Mouse (Mus musculus): ENCODE results near the gene BC100530. TPM values are rescaled to one million over a fixed set of nuclear protein-coding genes. Genes with fewer than 3 reads are reported as not detected.
"Not testable (repeated sequence)": the region's sequence is repeated elsewhere in the genome, so short reads cannot be mapped to it uniquely, and the experiment has no call there.

The BC100530 gene
- total RNA-seq (2021) = not detected
- long read RNA-seq, experiment 1 = 0 reads
- long read RNA-seq, experiment 2 = 0 reads

DNA sequence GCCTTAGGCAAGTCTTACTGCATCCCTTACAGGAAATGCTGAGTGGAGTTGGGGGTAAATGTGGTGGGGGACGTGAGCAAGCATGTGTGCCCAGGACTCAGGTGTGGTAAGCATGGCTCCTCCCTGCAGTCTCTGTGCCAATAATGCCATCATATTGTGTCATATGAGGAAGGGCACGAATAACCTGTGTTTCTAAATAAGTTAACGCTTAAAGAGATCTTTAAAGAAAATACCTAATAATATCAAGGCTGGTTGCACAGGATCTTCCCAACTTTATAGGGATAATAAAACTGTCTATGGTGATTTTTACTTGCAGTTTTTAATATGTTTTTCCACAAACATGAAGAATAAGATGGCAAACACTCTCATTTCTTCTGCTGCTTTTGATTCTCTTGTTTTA, at the start of gene BC100530:
BC100530 (minus strand) TSS at position 101 of the 400 bp plus-strand sequence.
- DNase-seq (ENCODE audit: low spot score) = not testable (repeated sequence)

DNA sequence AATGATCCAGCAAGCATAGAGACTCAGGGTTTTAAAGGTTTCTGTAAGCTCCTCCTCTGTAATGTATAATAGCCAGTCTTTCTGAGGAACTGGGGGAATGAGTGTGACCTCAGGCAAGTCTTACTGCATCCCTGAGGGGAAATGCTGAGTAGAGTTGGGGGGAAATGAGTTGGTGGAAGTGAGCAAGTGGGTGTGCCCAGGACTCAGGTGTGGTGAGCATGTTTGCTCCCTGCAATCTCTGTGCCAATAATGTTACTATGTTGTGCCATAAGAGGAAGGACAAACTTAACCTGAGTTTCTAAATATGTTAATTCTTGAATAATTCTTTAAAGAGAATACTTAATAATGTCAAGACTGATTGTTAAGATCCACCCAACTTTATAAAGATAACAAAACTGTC, 40.8 kb upstream of the BC100530 start, which contains the start of gene Stfa2:
Stfa2 (minus strand) TSS at position 101 of the 400 bp plus-strand sequence.
- DNase-seq (ENCODE audit: low spot score) = no peak

DNA sequence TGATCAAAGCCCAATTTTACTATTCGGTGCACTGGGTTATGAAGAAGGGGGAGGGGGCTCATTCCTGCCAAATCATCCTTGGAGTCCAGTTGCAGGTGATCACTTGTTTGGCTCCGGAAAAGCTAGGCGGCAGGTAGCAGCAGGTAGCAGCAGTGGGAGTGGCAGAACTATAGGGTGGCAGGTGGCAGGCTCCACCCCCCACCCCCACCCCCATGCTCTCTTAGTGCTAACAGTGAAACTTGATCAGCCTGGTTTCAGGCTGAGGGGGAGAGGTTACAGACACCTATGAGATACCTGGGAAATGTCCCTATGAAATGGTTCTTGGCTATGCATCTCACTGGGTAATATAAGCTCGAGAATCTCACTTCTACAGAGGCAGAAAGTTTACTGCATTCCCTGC, 21.5 kb upstream of the BC100530 start:
- DNase-seq (ENCODE audit: low spot score) = no peak

DNA sequence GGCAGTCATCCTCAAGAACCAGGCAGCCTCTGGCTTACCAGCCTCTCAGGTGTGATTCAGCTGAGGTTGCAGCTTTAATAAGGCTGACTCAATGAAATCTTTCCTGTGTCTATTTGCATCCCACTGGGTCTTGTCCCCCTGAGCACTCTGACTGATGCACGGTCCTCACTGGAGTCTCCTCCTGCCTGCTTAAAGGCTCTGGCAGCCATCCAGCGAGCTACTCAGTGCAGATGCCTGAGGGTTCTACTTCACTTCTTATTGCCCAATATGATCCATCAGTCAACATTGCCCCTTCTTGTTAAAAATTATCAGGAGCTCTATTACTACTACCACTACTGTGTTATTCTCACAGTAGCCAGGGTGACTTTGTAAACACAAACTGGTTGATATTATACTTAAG, 30.4 kb downstream of the BC100530 start:
- DNase-seq (ENCODE audit: low spot score) = no peak

DNA sequence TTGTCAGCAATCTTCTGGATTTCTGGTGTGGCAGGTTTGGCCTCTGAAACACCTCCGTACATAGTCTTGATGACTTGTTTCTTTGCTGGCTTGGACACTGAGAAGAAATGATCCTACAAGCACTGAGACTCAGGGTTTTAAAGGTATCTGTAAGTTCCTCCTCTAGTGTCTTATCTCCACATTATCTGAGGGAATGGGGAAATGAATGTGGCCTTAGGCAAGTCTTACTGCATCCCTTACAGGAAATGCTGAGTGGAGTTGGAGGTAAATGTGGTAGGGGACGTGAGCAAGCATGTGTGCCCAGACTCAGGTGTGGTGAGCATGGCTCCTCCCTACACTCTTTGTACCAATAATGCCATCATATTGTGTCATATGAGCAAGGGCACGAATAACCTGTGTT, 33.3 kb downstream of the BC100530 start, which contains the start of gene BC117090:
BC117090 (minus strand) TSS at position 101 of the 400 bp plus-strand sequence.
- DNase-seq (ENCODE audit: low spot score) = no peak

DNA sequence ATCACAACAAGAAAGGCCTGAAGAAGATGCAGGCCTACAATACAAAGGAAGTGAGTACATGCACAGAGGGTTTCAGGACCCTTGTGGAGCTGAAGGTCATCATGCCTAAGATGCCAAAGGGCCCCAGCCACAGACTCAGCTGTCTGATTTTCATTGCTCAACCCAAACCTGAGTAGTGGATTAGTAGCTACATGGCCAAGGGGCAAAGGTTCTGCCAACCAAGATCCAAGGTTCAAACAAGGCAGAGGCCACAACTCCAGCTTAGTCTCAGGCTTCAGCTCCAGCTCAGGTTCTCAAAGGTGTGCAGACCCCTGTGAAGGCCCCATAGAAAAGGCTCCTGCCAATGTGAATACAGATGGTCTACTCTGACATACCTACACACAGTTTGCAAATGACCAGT, 48.3 kb downstream of the BC100530 start:
- no peak for DNase-seq (ENCODE audit: low spot score)

DNA sequence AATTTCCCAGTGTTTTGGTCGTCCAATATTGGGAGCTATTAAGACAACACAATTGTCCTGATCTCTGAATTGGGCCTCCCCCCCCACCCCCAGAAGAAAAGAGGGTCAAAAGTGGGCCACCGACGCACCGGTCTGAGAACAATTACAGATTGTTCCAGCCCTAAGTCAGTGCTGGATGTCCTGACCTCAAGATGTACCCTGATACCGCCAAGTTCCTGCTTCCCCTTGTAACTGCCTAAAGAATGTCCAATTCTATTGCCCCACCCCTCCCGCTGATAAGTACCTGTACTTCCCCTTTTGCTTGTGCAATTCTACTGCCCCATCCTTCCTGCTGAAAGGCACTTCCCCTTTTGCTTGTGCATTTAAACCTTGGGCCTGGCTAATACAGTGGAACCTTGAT, 51.4 kb downstream of the BC100530 start:
- not testable (repeated sequence) for DNase-seq (ENCODE audit: low spot score)

Other genes starting within 250 kb of the BC100530 start
- not detected for gene Csta1, start 236.5 kb downstream of the BC100530 start, total RNA-seq (2021)
- not detected for gene Stfa2l1, start 210.9 kb downstream of the BC100530 start, total RNA-seq (2021)
- not detected for gene Gm5483, start 183.5 kb downstream of the BC100530 start, total RNA-seq (2021)
- gene Gm5416, start 157.3 kb downstream of the BC100530 start, total RNA-seq (2021) = not detected
- not detected for gene 2010005H15Rik, start 146.3 kb downstream of the BC100530 start, total RNA-seq (2021)
- gene Stfa1, start 90.8 kb downstream of the BC100530 start, total RNA-seq (2021) = not detected
- not detected for gene BC117090, start 33.4 kb downstream of the BC100530 start, total RNA-seq (2021)
- gene Stfa2, start 40.7 kb upstream of the BC100530 start, total RNA-seq (2021) = not detected
- not detected for gene Stfa3, start 87.6 kb upstream of the BC100530 start, total RNA-seq (2021)
- 1 to 10 TPM; 5.4 to 9.7 TPM for gene Casr, start 194.4 kb upstream of the BC100530 start, total RNA-seq (2021)

All from gastrocnemius, adult 18-20 months (tissue).